Mouse (Mus musculus) heart, embryonic 12.5 days (tissue): ENCODE measurements around the gene Cbx8. TPM values are rescaled to one million over a fixed set of nuclear protein-coding genes. Genes with fewer than 3 reads are reported as not detected.

Source experiments
- ATAC-seq: fragments of 200-750 bp; cut with Nextera tagmentation; 2 replicates; pipeline ENCODE4 v1.8.0; 2017; ENCODE audit warnings: moderate TSS enrichment, moderate library complexity; ENCODE audit not compliant: insufficient number of reproducible peaks, low FRiP score
- H3K27ac ChIP-seq: fragments of 300-500 bp; sonication (generic); 2 replicates; pipeline ENCODE4 v1.5.1; 2016; ENCODE audit warnings: mild to moderate bottlenecking, moderate library complexity; ENCODE audit not compliant: poor library complexity, severe bottlenecking
- H3K27me3 ChIP-seq: fragments of 300-500 bp; sonication (generic); replicated peaks from 2 replicates; pipeline ENCODE4 v1.6.1; 2016; ENCODE audit warnings: mild to moderate bottlenecking, moderate library complexity
- H3K36me3 ChIP-seq: fragments of 300-500 bp; sonication (generic); 2 replicates; pipeline ENCODE4 v1.6.1; 2016; ENCODE audit warnings: mild to moderate bottlenecking, moderate library complexity
- H3K4me1 ChIP-seq: fragments of 300-500 bp; sonication (generic); replicated peaks from 2 replicates; pipeline ENCODE4 v1.6.1; 2016; ENCODE audit warnings: mild to moderate bottlenecking
- H3K4me2 ChIP-seq: fragments of 300-500 bp; sonication (generic); 2 replicates; pipeline ENCODE4 v1.6.1; 2016; ENCODE audit warnings: mild to moderate bottlenecking, moderate library complexity
- H3K4me3 ChIP-seq: fragments of 300-500 bp; sonication (generic); 2 replicates; pipeline ENCODE4 v1.5.1; 2016; ENCODE audit warnings: mild to moderate bottlenecking
- H3K9ac ChIP-seq: fragments of 300-500 bp; sonication (generic); 2 replicates; pipeline ENCODE4 v1.6.1; 2016; ENCODE audit warnings: mild to moderate bottlenecking, moderate library complexity
- H3K9me3 ChIP-seq: fragments of 300-500 bp; sonication (generic); replicated peaks from 2 replicates; pipeline ENCODE4 v1.6.1; 2016; ENCODE audit warnings: mild to moderate bottlenecking, moderate library complexity
- WGBS: fragments of 180-500 bp; shearing (Covaris S2); methylation state at CpG from one replicate; pipeline ENCODE4 v1.1.7; 2016; 5-methylcytosine and 5-hydroxymethylcytosine counted together
- polyA plus RNA-seq: library from polyadenylated mRNA; unstranded; fragments of >200 nt; fragmentation: Nextera tagmentation; extraction: Ambion mirVana; gene quantifications from 2 replicates; pipeline ENCODE4 v1.2.1, GENCODE M21; 2016

Gene Cbx8
- polyA plus RNA-seq, 1 experiment from 2014 or later, result 8.8 TPM

- ATAC-seq, result no peak
- peaks cover 38% of the 10 kb centered on the region for H3K4me1 ChIP-seq
- H3K36me3 ChIP-seq, result no peaks in the 10 kb centered on the region
- H3K9ac ChIP-seq, result 0 out of 2 replicates have a peak overlapping the region, but pooled peaks have one; percentile 62
- H3K4me3 ChIP-seq, result peak overlapping the region; percentile 42
- no peak overlapping the region for H3K27ac ChIP-seq
- H3K9me3 ChIP-seq, result no peaks in the 10 kb centered on the region
- H3K27me3 ChIP-seq, result peaks cover 67% of the 10 kb centered on the region
- H3K4me2 ChIP-seq, result peak overlapping the region; percentile 93
- WGBS, result 5% methylated on average over 47 of the region's 47 CpGs
These were observed 13.9 kb upstream of the Cbx8 start for GRCm38 (mm10) chr11:119054351-119055345.

GRCm38 (mm10) chr11:119053738-119054350, 13.1 kb upstream of the Cbx8 start:
- peaks cover 35% of the 10 kb centered on the region for H3K4me1 ChIP-seq
- 1% methylated on average over 34 of the region's 35 CpGs for WGBS
- peak overlapping the region; percentile 72 for H3K9ac ChIP-seq
- ATAC-seq, result no peak
- peak overlapping the region; percentile 42 for H3K4me3 ChIP-seq
- peak overlapping the region; percentile 38; the same call in 1 of the 2 replicates for H3K27ac ChIP-seq
- no peaks in the 10 kb centered on the region for H3K9me3 ChIP-seq
- peak overlapping the region; percentile 80 for H3K4me2 ChIP-seq
- H3K36me3 ChIP-seq, result no peaks in the 10 kb centered on the region
- peaks cover 67% of the 10 kb centered on the region for H3K27me3 ChIP-seq

GRCm38 (mm10) chr11:119053257-119053670, 12.5 kb upstream of the Cbx8 start:
- under 1% methylated on average over 40 of the region's 42 CpGs for WGBS
- Histone ChIP-seq H3K4me1 (peaks cover 29% of the 10 kb centered on the region), H3K27ac (peak overlapping the region; percentile 84), H3K4me2 (peak overlapping the region; percentile 80), H3K9me3 (no peaks in the 10 kb centered on the region), H3K36me3 (no peaks in the 10 kb centered on the region), H3K9ac (peak overlapping the region; percentile 72), H3K27me3 (peaks cover 67% of the 10 kb centered on the region), H3K4me3 (peak overlapping the region; percentile 42)
- ATAC-seq, result peak; percentile 88

- H3K9me3 ChIP-seq, result no peaks in the 10 kb centered on the region
- H3K27me3 ChIP-seq, result peaks cover 67% of the 10 kb centered on the region
- peak; percentile 64 for ATAC-seq
- peak overlapping the region; percentile 80 for H3K4me2 ChIP-seq
- H3K27ac ChIP-seq, result peak overlapping the region; percentile 84
- peaks cover 29% of the 10 kb centered on the region for H3K4me1 ChIP-seq
- whole genome bisulfite sequencing, result 3% methylated on average over 13 of the region's 13 CpGs
- peak overlapping the region; percentile 42 for H3K4me3 ChIP-seq
- H3K9ac ChIP-seq, result peak overlapping the region; percentile 63; the same call in 1 of the 2 replicates
- H3K36me3 ChIP-seq, result no peaks in the 10 kb centered on the region
These were observed 12.0 kb upstream of the Cbx8 start for GRCm38 (mm10) chr11:119052661-119053256.

GRCm38 (mm10) chr11:119051927-119052660, 11.3 kb upstream of the Cbx8 start:
- Histone ChIP-seq H3K9ac (no peak overlapping the region), H3K27me3 (peaks cover 70% of the 10 kb centered on the region), H3K4me2 (peak overlapping the region; percentile 80), H3K4me3 (0 out of 2 replicates have a peak overlapping the region, but pooled peaks have one; percentile 0), H3K9me3 (no peaks in the 10 kb centered on the region), H3K4me1 (peaks cover 28% of the 10 kb centered on the region), H3K36me3 (no peaks in the 10 kb centered on the region), H3K27ac (no peak overlapping the region)
- 5% methylated on average over 15 of the region's 15 CpGs for WGBS
- ATAC-seq, result no peak

GRCm38 (mm10) chr11:119051426-119051825, 10.7 kb upstream of the Cbx8 start:
- no peak overlapping the region for H3K4me2 ChIP-seq
- H3K4me3 ChIP-seq, result no peak overlapping the region
- peaks cover 76% of the 10 kb centered on the region for H3K27me3 ChIP-seq
- peaks cover 33% of the 10 kb centered on the region for H3K4me1 ChIP-seq
- no peaks in the 10 kb centered on the region for H3K36me3 ChIP-seq
- no peak overlapping the region for H3K27ac ChIP-seq
- H3K9me3 ChIP-seq, result no peaks in the 10 kb centered on the region
- no peak overlapping the region for H3K9ac ChIP-seq
- no peak for ATAC-seq

GRCm38 (mm10) chr11:119050361-119050760, 9.6 kb upstream of the Cbx8 start:
- Histone ChIP-seq H3K4me2 (no peak overlapping the region), H3K27me3 (peaks cover 81% of the 10 kb centered on the region), H3K4me3 (no peak overlapping the region), H3K36me3 (no peaks in the 10 kb centered on the region), H3K27ac (no peak overlapping the region), H3K9ac (no peak overlapping the region), H3K9me3 (no peaks in the 10 kb centered on the region), H3K4me1 (peaks cover 33% of the 10 kb centered on the region)
- ATAC-seq, result no peak
- WGBS, result 6% methylated on average over 2 of the region's 2 CpGs

GRCm38 (mm10) chr11:119048133-119048510, 7.4 kb upstream of the Cbx8 start:
- peaks cover 45% of the 10 kb centered on the region for H3K4me1 ChIP-seq
- 0 out of 2 replicates have a peak overlapping the region, but pooled peaks have one; percentile 38 for H3K4me3 ChIP-seq
- no peak for ATAC-seq
- H3K36me3 ChIP-seq, result no peaks in the 10 kb centered on the region
- H3K9me3 ChIP-seq, result no peaks in the 10 kb centered on the region
- no peak overlapping the region for H3K27ac ChIP-seq
- H3K4me2 ChIP-seq, result peak overlapping the region; percentile 71; the same call in 1 of the 2 replicates
- WGBS, result 2% methylated on average over 13 of the region's 13 CpGs
- no peak overlapping the region for H3K9ac ChIP-seq
- H3K27me3 ChIP-seq, result peaks cover 91% of the 10 kb centered on the region

- Histone ChIP-seq H3K36me3 (no peaks in the 10 kb centered on the region), H3K27ac (no peak overlapping the region), H3K9ac (no peak overlapping the region), H3K9me3 (no peaks in the 10 kb centered on the region), H3K4me3 (peak overlapping the region; percentile 38), H3K27me3 (peaks cover 95% of the 10 kb centered on the region), H3K4me1 (peaks cover 47% of the 10 kb centered on the region), H3K4me2 (peak overlapping the region; percentile 71)
- ATAC-seq, result peak; percentile 22; the same call in 1 of the 2 replicates
- under 1% methylated on average over 42 of the region's 43 CpGs for WGBS
These were observed 6.7 kb upstream of the Cbx8 start for GRCm38 (mm10) chr11:119047261-119048132.
